Mouse (Mus musculus) urinary bladder, adult 2 months (tissue): Measurements from ENCODE around the gene Fam209. TPM values are rescaled to one million over a fixed set of nuclear protein-coding genes. Genes with fewer than 3 reads are reported as not detected.

ENCODE experiments used
- polyA plus RNA-seq: library from polyadenylated mRNA; depleted of rRNA; stranded (reverse); fragments of >200 nt; gene quantifications from 2 replicates; pipeline ENCODE4 v1.2.3, GENCODE M21; 2012; rRNA removed

Fam209 gene
- polyA plus RNA-seq, 1 experiment: 0.26 TPM

Other genes starting within 250 kb of the Fam209 start
- gene Mc3r, start 224.0 kb upstream of the Fam209 start, polyA plus RNA-seq: not detected in 2 replicates
- 20.6 and 22.6 TPM in 2 replicates for gene Fam210b, start 127.0 kb upstream of the Fam209 start, polyA plus RNA-seq
- gene Aurka, start 102.0 kb upstream of the Fam209 start, polyA plus RNA-seq: 3.0 and 3.1 TPM in 2 replicates
- gene Cstf1, start 101.8 kb upstream of the Fam209 start, polyA plus RNA-seq: 27.0 and 28.1 TPM in 2 replicates
- 0.88 and 1.3 TPM in 2 replicates for gene Cass4, start 78.7 kb upstream of the Fam209 start, polyA plus RNA-seq
- gene Rtf2, start 32.0 kb upstream of the Fam209 start, polyA plus RNA-seq: 72.6 and 72.7 TPM in 2 replicates
- gene Gcnt7, start 13.9 kb upstream of the Fam209 start, polyA plus RNA-seq: 0.04 TPM in 1 of 2 replicates, not detected in the other
- 4.9 and 5.5 TPM in 2 replicates for gene Tfap2c, start 77.1 kb downstream of the Fam209 start, polyA plus RNA-seq